Mouse (Mus musculus) testis, postnatal 10 days (tissue): ENCODE data around the gene Msl1.
A peak's percentile ranks its signal among the peaks of the same experiment; 100 is the strongest.

Source experiments
- DNase-seq: peaks from one replicate; pipeline ENCODE4 v3.0.0; 2021; ENCODE audit warnings: low spot score

Gene Msl1

GRCm38 (mm10) chr11:98795015-98795713, at the start of gene Msl1:
Gene Msl1, plus strand, starts transcription at chr11:98795516.
- peak; percentile 92 for DNase-seq

GRCm38 (mm10) chr11:98745932-98746853, 49.1 kb upstream of the Msl1 start:
- no peak for DNase-seq

GRCm38 (mm10) chr11:98746855-98747693, 48.2 kb upstream of the Msl1 start:
- peak; percentile 83 for DNase-seq

GRCm38 (mm10) chr11:98747804-98748505, 47.4 kb upstream of the Msl1 start:
- DNase-seq: no peak

GRCm38 (mm10) chr11:98748506-98749416, 46.6 kb upstream of the Msl1 start:
- no peak for DNase-seq

- peak; percentile 72 for DNase-seq
These were observed 45.6 kb upstream of the Msl1 start for GRCm38 (mm10) chr11:98749716-98750115.

GRCm38 (mm10) chr11:98750351-98751201, 44.7 kb upstream of the Msl1 start:
- DNase-seq: peak; percentile 92

- no peak for DNase-seq
These were observed 44.0 kb upstream of the Msl1 start for GRCm38 (mm10) chr11:98751221-98751782.

- DNase-seq: no peak
These were observed 42.7 kb upstream of the Msl1 start for GRCm38 (mm10) chr11:98752562-98753140.

- no peak for DNase-seq
These were observed 42.1 kb upstream of the Msl1 start for GRCm38 (mm10) chr11:98753264-98753663.

- DNase-seq: peak; percentile 57
These were observed 41.1 kb upstream of the Msl1 start for GRCm38 (mm10) chr11:98754151-98754620.

- DNase-seq: peak; percentile 87
These were observed 40.6 kb upstream of the Msl1 start for GRCm38 (mm10) chr11:98754621-98755181.

GRCm38 (mm10) chr11:98755726-98756380, 39.5 kb upstream of the Msl1 start:
- peak; percentile 65 for DNase-seq

GRCm38 (mm10) chr11:98756711-98757110, 38.6 kb upstream of the Msl1 start:
- DNase-seq: no peak

GRCm38 (mm10) chr11:98761939-98762338, 33.4 kb upstream of the Msl1 start:
- no peak for DNase-seq

- DNase-seq: no peak
These were observed 32.4 kb upstream of the Msl1 start for GRCm38 (mm10) chr11:98762756-98763501.

GRCm38 (mm10) chr11:98763502-98763861, 31.8 kb upstream of the Msl1 start:
- DNase-seq: no peak
